Mouse (Mus musculus) heart, postnatal 0 days (tissue): ENCODE data around the gene Gm14393. TPM values are rescaled to one million over a fixed set of nuclear protein-coding genes. Genes with fewer than 3 reads are reported as not detected.
"Not testable (repeated sequence)": the region's sequence is repeated elsewhere in the genome, so short reads cannot be mapped to it uniquely, and the experiment has no call there.

Source experiments
- ATAC-seq: fragments of 200-750 bp; cut with Nextera tagmentation; 2 replicates; pipeline ENCODE4 v1.8.0; 2017; ENCODE audit warnings: low read depth, moderate number of reproducible peaks, moderate library complexity; ENCODE audit not compliant: insufficient read depth
- DNase-seq: peaks from one replicate; pipeline ENCODE4 v3.0.0-alpha.2; 2016; ENCODE audit warnings: low spot score
- H3K27ac ChIP-seq: fragments of 300-500 bp; sonication (generic); 2 replicates; pipeline ENCODE4 v1.5.1; 2014; ENCODE audit warnings: low read depth, mild to moderate bottlenecking
- H3K27me3 ChIP-seq: fragments of 300-500 bp; sonication (generic); 2 replicates; pipeline ENCODE4 v1.6.1; 2014; ENCODE audit warnings: low read length, mixed read lengths; ENCODE audit not compliant: control insufficient read depth, insufficient read depth
- H3K36me3 ChIP-seq: fragments of 300-500 bp; sonication (generic); replicated peaks from 2 replicates; pipeline ENCODE4 v1.6.1; 2014; ENCODE audit warnings: low read length, mixed read lengths; ENCODE audit not compliant: control insufficient read depth, insufficient read depth
- H3K4me1 ChIP-seq: fragments of 300-500 bp; sonication (generic); 2 replicates; pipeline ENCODE4 v1.6.1; 2014; ENCODE audit warnings: antibody characterized with exemption; ENCODE audit not compliant: control insufficient read depth, insufficient read depth
- H3K4me2 ChIP-seq: fragments of 300-500 bp; sonication (generic); 2 replicates; pipeline ENCODE4 v1.6.1; 2014; ENCODE audit warnings: low read depth, mild to moderate bottlenecking, low read length, moderate library complexity
- H3K4me3 ChIP-seq: fragments of 300-500 bp; sonication (generic); 2 replicates; pipeline ENCODE4 v1.5.1; 2014; ENCODE audit warnings: low read depth, low read length
- H3K9ac ChIP-seq: fragments of 300-500 bp; sonication (generic); replicated peaks from 2 replicates; pipeline ENCODE4 v1.6.1; 2014; ENCODE audit warnings: low read depth, low read length, mixed read lengths
- H3K9me3 ChIP-seq: fragments of 300-500 bp; sonication (generic); replicated peaks from 2 replicates; pipeline ENCODE4 v1.6.1; 2016; ENCODE audit warnings: low read length; ENCODE audit not compliant: control insufficient read depth
- WGBS: fragments of 180-500 bp; shearing (Covaris S2); extraction: QIAGEN DNeasy Blood & Tissue Kit; methylation state at CpG from one replicate; pipeline ENCODE4 v1.1.7; 2014; 5-methylcytosine and 5-hydroxymethylcytosine counted together
- polyA plus RNA-seq: library from polyadenylated mRNA; unstranded; fragments of >200 nt; fragmentation: Nextera tagmentation; extraction: Ambion mirVana; gene quantifications from 2 replicates; pipeline ENCODE4 v1.2.1, GENCODE M21; 2015
- total RNA-seq: library from RNA; depleted of rRNA; stranded (reverse); fragments of >200 nt; gene quantifications from 2 replicates; pipeline ENCODE4 v1.2.3, GENCODE M21; 2014; ENCODE audit warnings: low replicate concordance; rRNA removed

The Gm14393 gene
- not detected in 2 replicates for total RNA-seq
- 0.74 and 1.8 TPM in 2 replicates for polyA plus RNA-seq

- H3K4me2 ChIP-seq, H3K27me3 ChIP-seq, H3K36me3 ChIP-seq, DNase-seq, H3K9ac ChIP-seq, H3K4me3 ChIP-seq, ATAC-seq, H3K9me3 ChIP-seq, H3K4me1 ChIP-seq, H3K27ac ChIP-seq: not testable (repeated sequence)
- WGBS, result 70% methylated on average over 1 of the region's 1 CpGs
Measured at GRCm38 (mm10) chr2:175067681-175068261, at the start of gene Gm14393. Gene Gm14393, minus strand, starts transcription at chr2:175067781.

DNA sequence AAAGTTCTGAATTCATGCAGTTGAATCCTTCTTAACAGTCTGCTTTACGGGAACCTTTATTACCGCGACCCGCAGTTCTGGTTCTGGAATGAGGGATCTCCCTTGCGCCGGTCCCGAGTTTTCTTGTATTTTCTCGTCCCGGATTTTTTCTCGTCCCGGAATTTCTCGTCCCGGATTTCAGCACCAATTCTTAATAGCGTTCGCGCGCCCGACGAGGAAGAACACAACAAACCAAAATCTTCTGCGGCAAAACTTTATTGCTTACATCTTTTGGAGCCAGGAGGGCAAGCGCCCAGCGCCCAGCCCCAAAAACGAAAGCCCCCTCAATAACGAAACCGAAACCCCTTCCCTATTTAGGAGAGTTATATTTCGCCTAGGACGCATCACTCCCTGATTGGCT, 23.3 kb downstream of the Gm14393 start:
- not testable (repeated sequence) for H3K4me2 ChIP-seq, H3K9me3 ChIP-seq, H3K27ac ChIP-seq, H3K9ac ChIP-seq, ATAC-seq, H3K27me3 ChIP-seq, DNase-seq, H3K4me3 ChIP-seq, H3K4me1 ChIP-seq, H3K36me3 ChIP-seq
- WGBS, result 95% methylated on average over 21 of the region's 27 CpGs

Other genes starting within 250 kb of the Gm14393 start
- gene Gm14444, start 57.5 kb downstream of the Gm14393 start, total RNA-seq, result not detected in 2 replicates
- gene Gm14444, start 57.5 kb downstream of the Gm14393 start, polyA plus RNA-seq, result not detected in 2 replicates
- 2.2 and 16.4 TPM in 2 replicates for gene Gm14399, start 74.2 kb upstream of the Gm14393 start, total RNA-seq
- gene Gm14399, start 74.2 kb upstream of the Gm14393 start, polyA plus RNA-seq, result 3.6 and 4.1 TPM in 2 replicates
- 7.5 TPM in 1 of 2 replicates, not detected in the other for gene Gm14443, start 108.1 kb upstream of the Gm14393 start, total RNA-seq
- gene Gm14443, start 108.1 kb upstream of the Gm14393 start, polyA plus RNA-seq, result 0.16 and 0.26 TPM in 2 replicates
- gene Gm14391, start 139.1 kb upstream of the Gm14393 start, total RNA-seq, result 5.3 and 7.5 TPM in 2 replicates
- 3.8 and 6.3 TPM in 2 replicates for gene Gm14391, start 139.1 kb upstream of the Gm14393 start, polyA plus RNA-seq
- gene Gm14440, start 207.3 kb upstream of the Gm14393 start, total RNA-seq, result 2.9 TPM in 1 of 2 replicates, not detected in the other
- not detected in 2 replicates for gene Gm14440, start 207.3 kb upstream of the Gm14393 start, polyA plus RNA-seq